Mouse (Mus musculus) hematopoietic stem cell, adult 5-6 weeks (primary cell): ENCODE data around the gene Gm20817. TPM values are rescaled to one million over a fixed set of nuclear protein-coding genes. Genes with fewer than 3 reads are reported as not detected.
"Not testable (repeated sequence)": the region's sequence is repeated elsewhere in the genome, so short reads cannot be mapped to it uniquely, and the experiment has no call there.

Experiments
- ATAC-seq, 2 experiments: fragments of 125-278 bp in 1 of 2; replicated peaks in 1 of 2; 2 replicates each; pipeline ENCODE4 v1.8.0; 2016 to 2017; ENCODE audit warnings: inconsistent platforms in 2 of 2, mild to moderate bottlenecking in 2 of 2, moderate number of reproducible peaks in 2 of 2, low read depth in 1 of 2, moderate TSS enrichment in 1 of 2; ENCODE audit not compliant: low FRiP score in 2 of 2, poor library complexity in 2 of 2, severe bottlenecking in 2 of 2, insufficient read depth in 1 of 2, low TSS enrichment in 1 of 2
- total RNA-seq: library from RNA; stranded (forward); fragments of 172-1452, 232-1000 nt; gene quantifications from 2 replicates; pipeline ENCODE4 v1.2.3, GENCODE M21; 2017

Gm20817 gene
- not detected in 2 replicates for total RNA-seq

- ATAC-seq = not testable (repeated sequence)
These were observed at the start of gene Gm20817 for GRCm38 (mm10) chrY:68832628-68833027. Gm20817 (minus strand) TSS chrY:68832728.
